Mouse (Mus musculus): ENCODE measurements around the gene Cox14. TPM values are rescaled to one million over a fixed set of nuclear protein-coding genes. Genes with fewer than 3 reads are reported as not detected.

Cox14 gene
- polyA plus RNA-seq, 1 experiment = 351 TPM

GRCm38 (mm10) chr15:99701999-99702900, 23.2 kb upstream of the Cox14 start, which contains the start of gene Smarcd1:
Gene Smarcd1 (plus strand): TSS chr15:99702129.
- DNase-seq = peak; percentile 94 to 97
- TF ChIP-seq CTCF (IDR thresholded peaks at IDR 0.05; ENCODE audit: borderline replicate concordance, insufficient read depth, low read depth, low read length) (peak; percentile 78), POLR2A (IDR thresholded peaks at IDR 0.05; ENCODE audit: borderline replicate concordance, insufficient read depth, low read length) (peak; percentile 47; the same call in 1 of the 2 replicates)
- Histone ChIP-seq H3K4me3 (replicated peaks; ENCODE audit: insufficient read depth, low read depth, low read length) (peak within 1 kb of the TSS; percentile 94), H3K27ac (ENCODE audit: insufficient read depth, low read length) (peak within 1 kb of the TSS; percentile 76; the same call in 1 of the 2 replicates), H3K27me3 (ENCODE audit: control insufficient read depth, insufficient read depth, low read length) (no peaks in the 10 kb centered on the region), H3K4me1 (ENCODE audit: control insufficient read depth, insufficient read depth, low read length) (peaks cover 18% of the 10 kb centered on the region)
- WGBS = 1% methylated on average over 69 of the region's 71 CpGs

GRCm38 (mm10) chr15:99703104-99703503, 22.3 kb upstream of the Cox14 start:
- peak in 1 of 2 experiments; percentile 36 for DNase-seq
- WGBS = 39% methylated on average over 9 of the region's 9 CpGs
- H3K27me3 ChIP-seq (ENCODE audit: control insufficient read depth, insufficient read depth, low read length) = no peaks in the 10 kb centered on the region
- TF ChIP-seq CTCF (IDR thresholded peaks at IDR 0.05; ENCODE audit: borderline replicate concordance, insufficient read depth, low read depth, low read length) (no peak), POLR2A (IDR thresholded peaks at IDR 0.05; ENCODE audit: borderline replicate concordance, insufficient read depth, low read length) (no peak)
- H3K4me1 ChIP-seq (ENCODE audit: control insufficient read depth, insufficient read depth, low read length) = peaks cover 18% of the 10 kb centered on the region
- H3K27ac ChIP-seq (ENCODE audit: insufficient read depth, low read length) = no peak overlapping the region
- H3K4me3 ChIP-seq (replicated peaks; ENCODE audit: insufficient read depth, low read depth, low read length) = peak overlapping the region; percentile 11

GRCm38 (mm10) chr15:99703676-99704040, 21.8 kb upstream of the Cox14 start:
- TF ChIP-seq POLR2A (IDR thresholded peaks at IDR 0.05; ENCODE audit: borderline replicate concordance, insufficient read depth, low read length) = no peak
- no peak for TF ChIP-seq CTCF (IDR thresholded peaks at IDR 0.05; ENCODE audit: borderline replicate concordance, insufficient read depth, low read depth, low read length)
- peaks cover 15% of the 10 kb centered on the region for H3K4me1 ChIP-seq (ENCODE audit: control insufficient read depth, insufficient read depth, low read length)
- 43% methylated on average over 5 of the region's 5 CpGs for WGBS
- no peak for DNase-seq
- H3K4me3 ChIP-seq (replicated peaks; ENCODE audit: insufficient read depth, low read depth, low read length) = no peak overlapping the region
- H3K27ac ChIP-seq (ENCODE audit: insufficient read depth, low read length) = no peak overlapping the region; the same call in 1 of the 2 replicates
- H3K27me3 ChIP-seq (ENCODE audit: control insufficient read depth, insufficient read depth, low read length) = no peaks in the 10 kb centered on the region

- TF ChIP-seq CTCF (IDR thresholded peaks at IDR 0.05; ENCODE audit: borderline replicate concordance, insufficient read depth, low read depth, low read length) (no peak), POLR2A (IDR thresholded peaks at IDR 0.05; ENCODE audit: borderline replicate concordance, insufficient read depth, low read length) (no peak)
- DNase-seq = peak in 1 of 2 experiments; percentile 42
- peaks cover 12% of the 10 kb centered on the region for H3K4me1 ChIP-seq (ENCODE audit: control insufficient read depth, insufficient read depth, low read length)
Observed at GRCm38 (mm10) chr15:99704041-99704681, 21.3 kb upstream of the Cox14 start.

GRCm38 (mm10) chr15:99704881-99705280, 20.5 kb upstream of the Cox14 start:
- H3K4me3 ChIP-seq (replicated peaks; ENCODE audit: insufficient read depth, low read depth, low read length) = no peak overlapping the region
- no peak for DNase-seq
- no peak for TF ChIP-seq POLR2A (IDR thresholded peaks at IDR 0.05; ENCODE audit: borderline replicate concordance, insufficient read depth, low read length)
- TF ChIP-seq CTCF (IDR thresholded peaks at IDR 0.05; ENCODE audit: borderline replicate concordance, insufficient read depth, low read depth, low read length) = no peak

More at GRCm38 (mm10) chr15:99704041-99704681, 21.3 kb upstream of the Cox14 start:
- H3K27me3 ChIP-seq (ENCODE audit: control insufficient read depth, insufficient read depth, low read length) = no peaks in the 10 kb centered on the region
- H3K4me3 ChIP-seq (replicated peaks; ENCODE audit: insufficient read depth, low read depth, low read length) = peak overlapping the region; percentile 14
- 12% methylated on average over 23 of the region's 23 CpGs for WGBS
- H3K27ac ChIP-seq (ENCODE audit: insufficient read depth, low read length) = peak overlapping the region; percentile 72

GRCm38 (mm10) chr15:99705440-99706048, 19.9 kb upstream of the Cox14 start, which contains the start of gene Gm17349:
Gene Gm17349 (minus strand): TSS chr15:99705490.
- TF ChIP-seq POLR2A (IDR thresholded peaks at IDR 0.05; ENCODE audit: borderline replicate concordance, insufficient read depth, low read length) (no peak), CTCF (IDR thresholded peaks at IDR 0.05; ENCODE audit: borderline replicate concordance, insufficient read depth, low read depth, low read length) (peak; percentile 86)
- Histone ChIP-seq H3K27ac (ENCODE audit: insufficient read depth, low read length) (peak within 1 kb of the TSS; percentile 72), H3K27me3 (ENCODE audit: control insufficient read depth, insufficient read depth, low read length) (no peaks in the 10 kb centered on the region), H3K4me1 (ENCODE audit: control insufficient read depth, insufficient read depth, low read length) (peaks cover 12% of the 10 kb centered on the region), H3K4me3 (replicated peaks; ENCODE audit: insufficient read depth, low read depth, low read length) (peak within 1 kb of the TSS; percentile 14)
- 61% methylated on average over 11 of the region's 11 CpGs for WGBS
- DNase-seq = peak; percentile 66 to 73

More at GRCm38 (mm10) chr15:99704881-99705280, 20.5 kb upstream of the Cox14 start:
- 34% methylated on average over 7 of the region's 7 CpGs for WGBS
- Histone ChIP-seq H3K27ac (ENCODE audit: insufficient read depth, low read length) (peak overlapping the region; percentile 72; the same call in 1 of the 2 replicates), H3K4me1 (ENCODE audit: control insufficient read depth, insufficient read depth, low read length) (peaks cover 12% of the 10 kb centered on the region), H3K27me3 (ENCODE audit: control insufficient read depth, insufficient read depth, low read length) (no peaks in the 10 kb centered on the region)

- Histone ChIP-seq H3K27me3 (ENCODE audit: control insufficient read depth, insufficient read depth, low read length) (no peaks in the 10 kb centered on the region), H3K4me1 (ENCODE audit: control insufficient read depth, insufficient read depth, low read length) (peaks cover 11% of the 10 kb centered on the region), H3K27ac (ENCODE audit: insufficient read depth, low read length) (no peak overlapping the region), H3K4me3 (replicated peaks; ENCODE audit: insufficient read depth, low read depth, low read length) (no peak overlapping the region)
- DNase-seq = no peak
- no peak for TF ChIP-seq CTCF (IDR thresholded peaks at IDR 0.05; ENCODE audit: borderline replicate concordance, insufficient read depth, low read depth, low read length)
- WGBS = 90% methylated on average over 13 of the region's 13 CpGs
Observed at GRCm38 (mm10) chr15:99708176-99708575, 17.2 kb upstream of the Cox14 start.

Measured in cerebellum, adult 2 months (tissue).